Mouse (Mus musculus): ENCODE measurements around the gene Ldlrad3.

DNA sequence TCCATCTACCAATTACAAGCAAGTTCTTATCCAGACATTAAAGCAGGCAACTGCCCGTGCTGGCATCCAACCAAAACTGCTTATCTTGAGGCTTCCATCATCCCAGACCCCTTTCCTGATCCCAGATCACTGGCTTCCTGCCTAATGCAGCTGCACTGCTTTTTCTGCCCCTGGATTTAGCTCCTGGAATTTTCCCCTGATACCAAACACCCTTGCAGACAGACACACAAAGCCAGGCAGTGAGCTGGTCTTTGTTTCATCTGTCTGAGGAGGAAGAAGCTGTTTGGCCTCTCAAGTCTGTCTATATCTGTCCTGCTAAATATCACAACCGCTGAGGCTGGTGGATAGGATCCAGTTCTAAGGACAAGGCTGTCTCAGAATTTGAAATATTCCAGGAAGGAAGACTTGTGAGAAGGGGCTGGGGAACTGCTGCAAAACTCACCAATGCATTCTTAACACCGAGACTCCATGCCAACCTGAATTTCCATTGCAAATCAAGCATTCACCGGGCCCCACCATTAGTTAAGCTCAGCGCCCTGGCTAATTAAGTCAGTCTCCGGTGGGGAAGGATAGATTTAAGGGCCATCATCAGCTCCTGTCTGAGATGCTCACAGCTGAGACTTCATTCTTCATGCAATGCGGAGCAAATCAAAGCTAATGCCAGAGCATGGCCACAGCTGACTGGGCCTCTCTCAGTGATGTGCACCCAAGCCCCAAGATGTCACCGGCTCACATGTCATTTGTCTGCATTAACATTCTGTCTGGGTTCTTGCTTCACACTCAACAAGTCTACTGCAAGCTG, 183.0 kb downstream of the Ldlrad3 start:
- TF ChIP-seq POLR2A (IDR thresholded peaks at IDR 0.05; ENCODE audit: borderline replicate concordance, low read depth, low read length) (no peak), CTCF (IDR thresholded peaks at IDR 0.05; ENCODE audit: low read depth, low read length) (no peak)
